Mouse (Mus musculus): ENCODE measurements around the gene Rabl6. TPM values are rescaled to one million over a fixed set of nuclear protein-coding genes. Genes with fewer than 3 reads are reported as not detected.

Gene Rabl6
- polyA plus RNA-seq, 1 experiment from 2014 or later = 64.2 TPM

DNA sequence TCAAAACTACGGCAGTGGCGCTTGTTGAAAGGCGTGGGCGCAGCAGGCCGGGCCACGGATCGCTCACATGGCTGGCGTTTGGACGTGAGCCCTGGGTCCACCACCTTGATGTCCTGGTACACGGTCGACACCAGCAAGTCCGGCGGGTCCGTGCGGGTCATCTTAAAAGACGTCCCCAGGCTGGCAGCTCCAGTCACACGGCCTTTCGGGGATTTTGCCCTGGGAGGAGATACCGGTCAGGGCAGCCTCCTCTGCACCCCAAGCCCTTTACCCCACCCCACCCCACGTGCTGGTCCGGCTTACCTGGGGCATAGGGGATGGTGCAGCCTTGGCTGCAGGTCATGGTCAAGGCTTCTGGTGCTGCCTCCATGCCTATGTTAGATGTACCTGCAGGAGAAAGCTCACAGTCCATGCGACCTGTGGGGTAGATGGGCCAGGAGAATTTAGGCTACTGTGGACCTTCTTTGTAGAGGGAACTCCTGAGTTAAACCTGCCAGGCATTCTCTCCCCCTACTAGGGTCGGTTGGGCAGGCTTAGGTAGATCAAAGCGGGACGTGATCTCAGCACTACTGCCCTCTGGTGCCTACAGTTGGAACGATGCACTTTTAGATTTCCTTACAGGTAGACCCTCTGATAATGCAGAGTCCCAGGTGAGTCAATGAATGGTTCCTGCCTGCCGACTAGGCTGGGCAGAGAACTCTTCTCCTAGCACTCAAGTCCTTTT, 28.4 kb downstream of the Rabl6 start:
- H3K9ac ChIP-seq = no peak overlapping the region

DNA sequence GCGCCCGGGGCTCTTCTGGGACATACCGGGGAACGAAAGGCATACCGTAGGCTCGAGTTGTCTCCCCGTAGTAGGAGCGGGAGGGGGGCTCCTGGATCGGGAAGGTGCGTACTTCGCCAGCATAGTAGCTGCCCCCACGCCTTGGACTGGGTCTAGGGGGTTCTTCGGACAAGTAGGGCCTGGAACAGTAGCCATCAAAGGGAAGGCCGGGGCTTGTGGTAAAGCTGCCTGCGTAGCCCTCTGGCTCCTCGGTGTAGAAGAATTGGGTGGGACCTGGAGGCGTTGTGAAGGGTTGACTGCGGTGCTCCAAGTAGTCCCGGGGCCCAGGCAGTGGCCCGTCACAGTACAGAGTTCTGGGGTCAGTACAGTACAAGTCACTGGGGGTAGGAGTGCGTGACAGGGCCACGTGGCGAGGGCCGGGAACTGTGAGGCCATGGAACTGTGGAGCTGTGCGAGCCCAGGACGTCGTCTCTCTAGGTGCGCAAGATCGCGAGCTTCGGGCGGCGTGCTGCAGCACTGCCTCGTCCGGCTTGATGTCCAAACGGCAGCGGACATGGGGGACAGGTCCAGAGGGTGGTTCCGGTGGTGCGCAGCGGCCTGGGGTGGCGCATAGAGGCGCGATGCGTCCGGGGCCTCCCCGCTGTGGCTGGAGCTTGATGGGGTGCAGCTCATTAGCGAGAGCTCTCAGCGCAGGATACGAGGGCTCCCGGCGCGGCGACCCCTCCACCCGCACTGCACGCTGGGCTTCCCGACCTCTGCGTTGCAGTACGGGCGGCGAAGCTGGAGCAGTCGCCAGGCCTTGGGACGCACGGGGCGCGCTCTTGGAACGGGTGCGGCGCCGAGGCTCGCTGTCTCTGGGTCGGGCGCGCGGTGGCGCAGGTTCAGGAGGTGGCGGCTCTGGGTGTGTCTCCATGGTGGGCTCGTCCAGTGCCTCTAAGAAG, 29.3 kb downstream of the Rabl6 start:
- Histone ChIP-seq H3K27me3 (replicated peaks) (peaks cover 52% of the 10 kb centered on the region), H3K4me3 (replicated peaks) (peak overlapping the region; percentile 22), H3K4me2 (peak overlapping the region; percentile 51), H3K36me3 (peaks cover 6% of the 10 kb centered on the region), H3K27ac (no peak overlapping the region), H3K9me3 (no peaks in the 10 kb centered on the region), H3K4me1 (peaks cover 66% of the 10 kb centered on the region), H3K9ac (no peak overlapping the region)
- 7% methylated on average over 77 of the region's 77 CpGs for WGBS
- ATAC-seq (ENCODE audit: insufficient read depth, low FRiP score, low read depth) = no peak

More for the DNA sequence above, 28.4 kb downstream of the Rabl6 start:
- 8% methylated on average over 27 of the region's 27 CpGs for WGBS
- Histone ChIP-seq H3K4me3 (replicated peaks) (peak overlapping the region; percentile 22), H3K27me3 (replicated peaks) (peaks cover 52% of the 10 kb centered on the region), H3K36me3 (peaks cover 9% of the 10 kb centered on the region), H3K27ac (no peak overlapping the region), H3K9me3 (no peaks in the 10 kb centered on the region), H3K4me1 (peaks cover 64% of the 10 kb centered on the region), H3K4me2 (peak overlapping the region; percentile 51)
- no peak for ATAC-seq (ENCODE audit: insufficient read depth, low FRiP score, low read depth)

- WGBS = 7% methylated on average over 75 of the region's 75 CpGs
- ATAC-seq (ENCODE audit: insufficient read depth, low FRiP score, low read depth) = no peak
- peaks cover 52% of the 10 kb centered on the region for H3K27me3 ChIP-seq (replicated peaks)
These were observed 30.1 kb downstream of the Rabl6 start for GRCm38 (mm10) chr2:25577951-25578795.

DNA sequence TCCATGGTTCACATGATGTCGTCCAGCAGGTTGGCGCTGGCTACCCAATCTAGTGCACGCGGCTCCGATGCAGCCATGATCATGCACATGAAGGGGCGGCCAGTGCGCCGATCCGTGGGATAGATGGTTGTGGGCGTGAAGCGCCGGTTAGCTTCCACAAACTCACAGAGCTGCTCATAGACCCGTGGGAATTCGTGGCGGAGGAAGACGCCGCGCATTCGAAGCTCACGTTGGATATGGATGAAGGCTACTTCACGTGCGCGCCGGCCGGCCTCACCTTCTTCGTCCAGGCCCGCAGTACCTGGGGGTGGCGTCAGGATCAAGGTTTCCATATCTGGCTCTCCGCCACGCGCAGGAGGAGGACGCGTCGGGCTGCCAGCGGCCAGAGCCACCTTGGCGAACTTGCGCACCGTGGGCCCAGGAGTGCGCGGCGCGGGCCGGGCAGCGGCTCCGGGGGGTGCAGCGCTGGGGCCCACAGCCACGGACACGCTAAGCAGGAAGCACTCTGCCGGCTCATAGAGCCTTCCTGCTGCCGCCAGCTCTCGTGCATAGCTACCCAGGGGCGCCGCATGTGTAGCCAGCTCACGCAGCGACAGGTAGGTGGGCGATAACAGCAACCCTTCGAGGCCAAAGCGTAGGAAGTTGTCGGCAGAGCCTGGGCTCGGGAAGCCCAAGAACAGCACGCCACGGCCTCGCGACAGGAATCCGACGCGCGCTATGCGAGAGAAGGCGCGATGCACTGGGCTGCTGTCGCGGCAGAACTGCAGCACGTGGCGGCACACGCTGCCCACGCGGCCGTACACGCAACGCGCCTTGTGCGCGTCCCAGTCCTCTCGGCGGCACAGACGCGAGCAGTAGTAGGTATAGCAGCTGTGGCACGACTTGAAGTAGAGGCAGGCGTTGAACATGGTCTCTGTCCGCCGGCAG, 31.1 kb downstream of the Rabl6 start:
- Histone ChIP-seq H3K4me1 (peaks cover 67% of the 10 kb centered on the region), H3K4me3 (replicated peaks) (peak overlapping the region; percentile 22), H3K4me2 (peak overlapping the region; percentile 51), H3K27ac (no peak overlapping the region), H3K36me3 (no peaks in the 10 kb centered on the region), H3K27me3 (replicated peaks) (peaks cover 52% of the 10 kb centered on the region), H3K9me3 (no peaks in the 10 kb centered on the region), H3K9ac (no peak overlapping the region)
- 17% methylated on average over 92 of the region's 92 CpGs for WGBS
- no peak for ATAC-seq (ENCODE audit: insufficient read depth, low FRiP score, low read depth)

More at GRCm38 (mm10) chr2:25577951-25578795, 30.1 kb downstream of the Rabl6 start:
- H3K9me3 ChIP-seq = no peaks in the 10 kb centered on the region
- H3K4me2 ChIP-seq = peak overlapping the region; percentile 51
- H3K27ac ChIP-seq = no peak overlapping the region
- peak overlapping the region; percentile 22 for H3K4me3 ChIP-seq (replicated peaks)
- peaks cover 4% of the 10 kb centered on the region for H3K36me3 ChIP-seq
- H3K9ac ChIP-seq = no peak overlapping the region; the same call in 1 of the 2 replicates
- peaks cover 74% of the 10 kb centered on the region for H3K4me1 ChIP-seq

GRCm38 (mm10) chr2:25576028-25576850, 32.1 kb downstream of the Rabl6 start:
- peak overlapping the region; percentile 50 for H3K4me3 ChIP-seq (replicated peaks)
- H3K36me3 ChIP-seq = no peaks in the 10 kb centered on the region
- H3K27me3 ChIP-seq (replicated peaks) = peaks cover 50% of the 10 kb centered on the region
- 74% methylated on average over 16 of the region's 16 CpGs for WGBS
- H3K9me3 ChIP-seq = no peaks in the 10 kb centered on the region
- peaks cover 61% of the 10 kb centered on the region for H3K4me1 ChIP-seq
- no peak for ATAC-seq (ENCODE audit: insufficient read depth, low FRiP score, low read depth)
- peak overlapping the region; percentile 89; the same call in 1 of the 2 replicates for H3K27ac ChIP-seq
- H3K4me2 ChIP-seq = peak overlapping the region; percentile 92; the same call in 1 of the 2 replicates
- no peak overlapping the region for H3K9ac ChIP-seq

DNA sequence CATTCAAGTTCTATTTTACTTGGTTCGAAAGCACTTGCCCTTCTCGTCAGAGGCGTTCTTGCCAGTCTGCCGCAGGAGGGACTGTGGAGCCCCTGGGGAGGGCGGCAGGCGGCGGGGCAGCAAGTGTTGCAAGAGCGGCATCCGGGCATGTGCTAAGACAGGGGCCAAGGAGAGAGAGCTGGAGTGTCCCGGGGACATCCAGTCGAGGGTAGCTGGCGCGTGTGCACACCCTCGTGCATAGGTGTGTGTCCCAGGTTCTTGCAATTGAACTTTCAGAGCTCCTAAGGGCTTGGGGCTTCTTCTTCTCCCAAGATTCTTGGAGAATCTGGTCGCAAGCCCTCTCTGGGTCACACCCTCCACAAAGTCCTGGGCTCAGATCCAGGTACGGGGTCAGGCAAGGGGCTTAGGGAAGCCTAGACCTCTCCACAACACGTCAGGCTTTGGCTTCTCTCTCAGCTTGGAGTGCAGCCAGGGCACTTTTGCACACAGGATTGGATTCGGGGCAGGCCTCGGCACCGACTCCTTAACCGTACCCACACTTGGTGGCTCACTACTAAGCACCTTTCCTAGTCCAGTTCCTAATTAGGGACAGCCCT, 32.8 kb downstream of the Rabl6 start:
- peak overlapping the region; percentile 48; the same call in 1 of the 2 replicates for H3K9ac ChIP-seq
- H3K4me2 ChIP-seq = peak overlapping the region; percentile 92
- H3K4me1 ChIP-seq = peaks cover 55% of the 10 kb centered on the region
- no peaks in the 10 kb centered on the region for H3K9me3 ChIP-seq
- H3K4me3 ChIP-seq (replicated peaks) = peak overlapping the region; percentile 50
- peak overlapping the region; percentile 89 for H3K27ac ChIP-seq
- ATAC-seq (ENCODE audit: insufficient read depth, low FRiP score, low read depth) = no peak
- no peaks in the 10 kb centered on the region for H3K36me3 ChIP-seq
- peaks cover 43% of the 10 kb centered on the region for H3K27me3 ChIP-seq (replicated peaks)
- WGBS = 16% methylated on average over 21 of the region's 21 CpGs

DNA sequence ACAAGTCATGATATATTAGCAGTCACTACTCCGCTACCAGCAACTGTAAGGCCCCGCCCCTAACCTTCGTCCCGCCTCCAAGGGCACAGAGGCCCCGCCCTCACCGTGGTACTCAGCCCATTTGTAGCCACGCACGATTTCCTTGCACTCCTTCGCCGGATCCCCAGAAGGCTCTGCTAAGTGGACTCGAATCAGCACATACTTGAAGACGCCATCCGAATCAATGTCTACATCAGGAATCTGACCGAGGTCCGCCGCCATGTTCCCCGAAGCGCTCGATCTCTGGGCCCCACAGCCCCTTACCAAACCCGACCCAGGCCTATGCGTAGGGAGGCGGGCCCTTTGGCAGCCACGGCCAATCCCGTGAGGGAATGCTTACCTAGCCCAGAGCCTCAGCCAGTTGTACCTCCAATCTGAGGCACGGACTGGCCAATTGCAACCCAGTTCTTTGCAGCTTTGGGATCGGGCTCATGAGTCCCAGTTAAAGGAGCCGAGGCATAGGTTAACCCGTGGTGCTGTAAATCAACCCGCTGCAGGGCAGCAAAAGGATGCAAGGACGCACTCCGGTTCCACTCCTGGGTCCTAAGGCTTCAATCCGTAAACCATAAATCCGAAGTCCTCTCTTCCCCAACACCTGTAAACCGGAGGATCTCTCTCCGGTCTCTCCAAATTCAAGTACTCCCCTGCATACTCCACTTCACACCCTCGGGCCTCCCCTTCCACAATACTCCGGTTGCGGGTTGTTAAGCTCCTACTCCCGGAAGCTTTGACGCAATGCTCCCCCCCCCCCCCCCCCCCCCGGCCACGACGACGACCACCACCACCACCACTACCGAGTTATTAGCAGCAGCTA, 33.5 kb downstream of the Rabl6 start, which contains the start of the genes Mamdc4 and Phpt1:
Mamdc4 (minus strand) TSS at position 267 of the 853 bp plus-strand sequence.
Phpt1 (minus strand) TSS at position 646 of the 853 bp plus-strand sequence.
- ATAC-seq (ENCODE audit: insufficient read depth, low FRiP score, low read depth) = peak; percentile 97
- Histone ChIP-seq H3K4me2 (peak within 1 kb of the TSS; percentile 92), H3K9ac (peak within 1 kb of the TSS; percentile 48; the same call in 1 of the 2 replicates), H3K9me3 (no peaks in the 10 kb centered on the region), H3K27ac (peak within 1 kb of the TSS; percentile 89), H3K4me1 (peaks cover 51% of the 10 kb centered on the region), H3K4me3 (replicated peaks) (peak within 1 kb of the TSS; percentile 50), H3K36me3 (no peaks in the 10 kb centered on the region), H3K27me3 (replicated peaks) (peaks cover 36% of the 10 kb centered on the region)
- WGBS = under 1% methylated on average over 43 of the region's 45 CpGs

GRCm38 (mm10) chr2:25574136-25574535, 34.2 kb downstream of the Rabl6 start:
- Histone ChIP-seq H3K36me3 (0 out of 2 replicates have a peak, but pooled peaks cover 4% of the 10 kb centered on the region), H3K9me3 (no peaks in the 10 kb centered on the region), H3K27me3 (replicated peaks) (peaks cover 29% of the 10 kb centered on the region), H3K27ac (peak overlapping the region; percentile 89), H3K4me1 (peaks cover 45% of the 10 kb centered on the region), H3K4me3 (replicated peaks) (peak overlapping the region; percentile 50), H3K4me2 (peak overlapping the region; percentile 92), H3K9ac (peak overlapping the region; percentile 21; the same call in 1 of the 2 replicates)
- WGBS = 14% methylated on average over 11 of the region's 11 CpGs
- ATAC-seq (ENCODE audit: insufficient read depth, low FRiP score, low read depth) = no peak

- Histone ChIP-seq H3K4me3 (replicated peaks) (no peak overlapping the region), H3K27ac (0 out of 2 replicates have a peak overlapping the region, but pooled peaks have one; percentile 3), H3K9ac (no peak overlapping the region), H3K4me1 (peaks cover 35% of the 10 kb centered on the region), H3K4me2 (peak overlapping the region; percentile 92), H3K9me3 (no peaks in the 10 kb centered on the region), H3K27me3 (replicated peaks) (peaks cover 19% of the 10 kb centered on the region), H3K36me3 (0 out of 2 replicates have a peak, but pooled peaks cover 4% of the 10 kb centered on the region)
- ATAC-seq (ENCODE audit: insufficient read depth, low FRiP score, low read depth) = no peak
- 82% methylated on average over 2 of the region's 2 CpGs for WGBS
These were observed 35.3 kb downstream of the Rabl6 start for GRCm38 (mm10) chr2:25573068-25573467.

All from stomach, embryonic 15.5 days (tissue).